Mouse (Mus musculus) cerebellum, adult 2 months (tissue): ENCODE data around the gene Cul4a. TPM values are rescaled to one million over a fixed set of nuclear protein-coding genes. Genes with fewer than 3 reads are reported as not detected.

Experiments
- DNase-seq, 2 experiments: peaks; one replicate each; pipeline ENCODE4 v3.0.0; 2021
- H3K27ac ChIP-seq: fragments of 200-500 bp; 2 replicates; pipeline ENCODE4 v1.5.1; 2012; ENCODE audit warnings: low read length, control low read depth, inconsistent platforms; ENCODE audit not compliant: insufficient read depth
- H3K27me3 ChIP-seq: fragments of 200-500 bp; 2 replicates; pipeline ENCODE4 v1.6.1; 2012; ENCODE audit warnings: inconsistent platforms, mild to moderate bottlenecking, low read length, moderate library complexity; ENCODE audit not compliant: control insufficient read depth, insufficient read depth
- H3K4me1 ChIP-seq: fragments of 200-500 bp; 2 replicates; pipeline ENCODE4 v1.6.1; 2011; ENCODE audit warnings: low read length; ENCODE audit not compliant: control insufficient read depth, insufficient read depth
- H3K4me3 ChIP-seq: fragments of 200-500 bp; replicated peaks from 2 replicates; pipeline ENCODE3; 2011; ENCODE audit warnings: mild to moderate bottlenecking, low read depth, low read length, control low read depth; ENCODE audit not compliant: insufficient read depth
- CTCF ChIP-seq: fragments of 200-500 bp; IDR thresholded peaks from 2 replicates; pipeline ENCODE4 v1.5.1; 2011; ENCODE audit warnings: low read depth, mild to moderate bottlenecking, control low read depth, low read length, moderate library complexity, borderline replicate concordance; ENCODE audit not compliant: insufficient read depth
- POLR2A ChIP-seq: fragments of 200-500 bp; IDR thresholded peaks from 2 replicates; pipeline ENCODE4 v1.6.1; 2011; ENCODE audit warnings: low read length, control low read depth, borderline replicate concordance; ENCODE audit not compliant: insufficient read depth
- WGBS: fragments of 180-500 bp; shearing (Covaris S2); methylation state at CpG from one replicate; pipeline ENCODE4 v1.1.7; 2018; 5-methylcytosine and 5-hydroxymethylcytosine counted together
- polyA plus RNA-seq: library from polyadenylated mRNA; depleted of rRNA; stranded (reverse); fragments of >200 nt; gene quantifications from 2 replicates; pipeline ENCODE4 v1.2.3, GENCODE M21; 2012

Gene Cul4a
- polyA plus RNA-seq, 1 experiment: 54.5 TPM

- H3K27ac ChIP-seq: peak overlapping the region; percentile 85
- no peaks in the 10 kb centered on the region for H3K27me3 ChIP-seq
- peak; percentile 85 for TF ChIP-seq POLR2A
- no peak for TF ChIP-seq CTCF
- WGBS: under 1% methylated on average over 45 of the region's 45 CpGs
- peak overlapping the region; percentile 95 for H3K4me3 ChIP-seq
- peak; percentile 91 to 97 for DNase-seq
- H3K4me1 ChIP-seq: peaks cover 4% of the 10 kb centered on the region
These were observed 732 bp upstream of the Cul4a start for GRCm38 (mm10) chr8:13104691-13105086.

- peak overlapping the region; percentile 57 for H3K4me3 ChIP-seq
- H3K4me1 ChIP-seq: peaks cover 4% of the 10 kb centered on the region
- DNase-seq: no peak
- H3K27me3 ChIP-seq: no peaks in the 10 kb centered on the region
- peak overlapping the region; percentile 59; the same call in 1 of the 2 replicates for H3K27ac ChIP-seq
- TF ChIP-seq POLR2A (no peak), CTCF (no peak)
- 1% methylated on average over 62 of the region's 63 CpGs for WGBS
These were observed 609 bp downstream of the Cul4a start for GRCm38 (mm10) chr8:13105908-13106551.

GRCm38 (mm10) chr8:13107990-13108638 lies 2.7 kb downstream of the Cul4a start:
- no peak overlapping the region for H3K27ac ChIP-seq
- H3K4me3 ChIP-seq: no peak overlapping the region
- DNase-seq: no peak
- H3K27me3 ChIP-seq: no peaks in the 10 kb centered on the region
- WGBS: 87% methylated on average over 13 of the region's 13 CpGs
- H3K4me1 ChIP-seq: peaks cover 4% of the 10 kb centered on the region
- TF ChIP-seq CTCF (no peak), POLR2A (no peak)

- Histone ChIP-seq H3K4me3 (no peak overlapping the region), H3K27ac (no peak overlapping the region), H3K4me1 (peaks cover 4% of the 10 kb centered on the region), H3K27me3 (no peaks in the 10 kb centered on the region)
- DNase-seq: no peak
- TF ChIP-seq CTCF (no peak), POLR2A (no peak)
- WGBS: 85% methylated on average over 8 of the region's 8 CpGs
These were observed 3.5 kb downstream of the Cul4a start for GRCm38 (mm10) chr8:13108967-13109366.

GRCm38 (mm10) chr8:13109416-13109960 lies 4.1 kb downstream of the Cul4a start:
- H3K27ac ChIP-seq: no peak overlapping the region
- no peaks in the 10 kb centered on the region for H3K27me3 ChIP-seq
- no peak for TF ChIP-seq CTCF
- TF ChIP-seq POLR2A: no peak
- peaks cover 4% of the 10 kb centered on the region for H3K4me1 ChIP-seq
- DNase-seq: no peak
- H3K4me3 ChIP-seq: no peak overlapping the region
- 32% methylated on average over 1 of the region's 1 CpGs for WGBS

GRCm38 (mm10) chr8:13111917-13112316 lies 6.5 kb downstream of the Cul4a start:
- whole genome bisulfite sequencing: 86% methylated on average over 11 of the region's 11 CpGs
- no peak for DNase-seq
- no peak overlapping the region for H3K27ac ChIP-seq
- H3K27me3 ChIP-seq: no peaks in the 10 kb centered on the region
- H3K4me1 ChIP-seq: peaks cover 4% of the 10 kb centered on the region
- TF ChIP-seq POLR2A (no peak), CTCF (no peak)
- H3K4me3 ChIP-seq: no peak overlapping the region

GRCm38 (mm10) chr8:13113232-13113631 lies 7.8 kb downstream of the Cul4a start:
- TF ChIP-seq POLR2A: no peak
- TF ChIP-seq CTCF: no peak
- no peak overlapping the region for H3K27ac ChIP-seq
- no peak for DNase-seq
- H3K27me3 ChIP-seq: no peaks in the 10 kb centered on the region
- H3K4me3 ChIP-seq: no peak overlapping the region
- H3K4me1 ChIP-seq: no peaks in the 10 kb centered on the region; the same call in 1 of the 2 replicates
- WGBS: 91% methylated on average over 4 of the region's 4 CpGs

- Histone ChIP-seq H3K4me1 (no peaks in the 10 kb centered on the region), H3K27ac (no peak overlapping the region), H3K4me3 (no peak overlapping the region), H3K27me3 (no peaks in the 10 kb centered on the region)
- peak in 1 of 2 experiments; percentile 39 for DNase-seq
- no peak for TF ChIP-seq CTCF
- WGBS: 57% methylated on average over 2 of the region's 2 CpGs
These were observed 11.7 kb downstream of the Cul4a start for GRCm38 (mm10) chr8:13117096-13117495.
